Comparison of ENCODE assay signal across 12 mouse cellular contexts in the genomic region with DNA sequence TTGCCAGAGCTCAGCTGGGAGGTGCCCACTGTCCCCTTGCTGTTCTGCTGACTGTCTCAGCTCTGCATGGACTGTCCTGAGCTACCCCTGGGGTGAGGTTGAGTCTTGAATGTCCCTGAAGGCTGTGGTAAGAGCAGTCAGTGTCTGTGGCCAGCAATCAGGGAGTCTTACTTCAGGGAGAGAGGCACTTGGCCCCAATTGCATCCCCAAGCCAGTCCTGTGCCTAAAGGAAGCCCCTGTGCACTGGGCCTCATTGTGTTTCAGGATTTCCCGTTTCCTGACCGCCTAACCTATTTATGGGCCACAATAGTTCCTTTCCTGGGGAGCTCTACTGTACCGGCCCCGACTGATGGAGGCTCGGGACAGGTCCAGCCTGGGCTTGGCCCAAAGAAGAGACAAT. TPM values are rescaled to one million over a fixed set of nuclear protein-coding genes. Genes with fewer than 3 reads are reported as not detected.
DNase-seq lines count a peak whose midpoint lies in the region; ATAC-seq lines count a peak whose summit lies in the region.
"Had no signal": no experiment of that assay in that cellular context is flagged by ENCODE, and none has a peak within 500 bp of the region (broad histone marks: within the 10 kb centered on the region; RNA-seq: fewer than 3 reads in every experiment).

No protein-coding gene starts in this region.

- ATAC-seq in common myeloid progenitor, adult 5-6 weeks (replicated peaks; ENCODE audit: low read depth, poor library complexity, severe bottlenecking): 0 out of 2 replicates have a peak, but pooled peaks have one; percentile 14

- intact Hi-C loops in heart, postnatal 14 days (cut with DNase I): loop anchor here (5.0 kb wide), 2 partner anchors 35 to 40 kb away; a partner anchor contains a TSS

- peak; percentile 15 to 21 for DNase-seq in adrenal gland, postnatal 36 days
- no peak for DNase-seq in adrenal gland, postnatal 25 days
- peak; percentile 42 to 44 for DNase-seq in heart, postnatal 14 days
- DNase-seq in kidney, postnatal 36 days: peak; percentile 51 to 65
- no peak for DNase-seq in urinary bladder, postnatal 36 days (ENCODE audit: low spot score in 2 of 2)
- DNase-seq in cerebellum, postnatal 4 days (ENCODE audit: low spot score in 2 of 2): no peak
- no peak for DNase-seq in right cerebral cortex, postnatal 14 days
- DNase-seq: cerebellum, postnatal 25 days; gastrocnemius, postnatal 25 days; liver, embryonic 13.5 days; thymus, postnatal 36 days had no signal

RNA-seq across cellular contexts. Expression of a gene that starts 40.5 kb away (rescaled TPM):
- 10 to 100 TPM in 1 of 2 experiments, 1 to 10 TPM in 1; 6.3 to 10.4 TPM for total RNA-seq in adrenal gland, postnatal 36 days (2021)
- 8.7 and 10.5 TPM in 2 replicates for total RNA-seq in adrenal gland, postnatal 25 days (2021)
- 0.05 and 0.55 TPM in 2 replicates for total RNA-seq in common myeloid progenitor, adult 5-6 weeks (2017)
- 10 to 100 TPM; 90.2 to 99.0 TPM for total RNA-seq in heart, postnatal 14 days (2021)

RNA-seq across cellular contexts. Expression of a gene that starts 42.1 kb away (rescaled TPM):
- 10 to 100 TPM; 33.1 to 44.8 TPM for total RNA-seq in adrenal gland, postnatal 36 days (2021)
- 53.1 and 58.0 TPM in 2 replicates for total RNA-seq in adrenal gland, postnatal 25 days (2021)
- 76.7 and 79.5 TPM in 2 replicates for total RNA-seq in common myeloid progenitor, adult 5-6 weeks (2017)
- total RNA-seq in heart, postnatal 14 days (2021): 10 to 100 TPM; 32.9 to 38.7 TPM

Comparison
In these comparisons a context has a peak if more than half of its experiments do, and no peak if none do; other contexts are left out.
1. DNase-seq: peak in adrenal gland, postnatal 36 days (2 of 2), heart, postnatal 14 days (2 of 2) and kidney, postnatal 36 days (2 of 2); none in adrenal gland, postnatal 25 days (single experiment), urinary bladder, postnatal 36 days (0 of 2), cerebellum, postnatal 4 days (0 of 2) and right cerebral cortex, postnatal 14 days (single experiment).